Mouse (Mus musculus): ENCODE measurements around the gene Bzw2. TPM values are rescaled to one million over a fixed set of nuclear protein-coding genes. Genes with fewer than 3 reads are reported as not detected.

Bzw2 gene
- polyA plus RNA-seq, 1 experiment from 2014 or later = 256 TPM

DNA sequence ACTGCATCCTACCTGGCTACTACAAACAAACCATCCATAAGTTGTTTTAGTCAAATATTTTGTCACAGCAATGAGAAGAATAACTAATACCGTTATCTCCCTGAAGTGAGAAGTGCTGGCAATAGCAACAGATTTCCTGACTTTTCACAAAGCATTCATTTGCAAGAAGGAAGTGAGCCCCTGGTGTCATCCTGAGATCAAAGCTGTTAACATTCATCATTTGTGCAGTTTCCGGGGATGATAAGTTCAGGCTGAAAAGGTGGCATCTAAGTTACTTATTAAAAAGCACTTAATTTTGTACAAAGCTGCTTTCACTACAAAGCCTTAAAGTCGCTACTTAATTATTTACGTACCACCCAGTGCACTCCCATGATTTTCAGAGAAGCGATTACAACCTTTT, 85.0 kb downstream of the Bzw2 start:
- Histone ChIP-seq H3K27me3 (ENCODE audit: control insufficient read depth, insufficient read depth, low read length) (no peaks in the 10 kb centered on the region), H3K27ac (ENCODE audit: low read depth, low read length) (no peak overlapping the region), H3K36me3 (ENCODE audit: control insufficient read depth, insufficient read depth, low read length) (no peaks in the 10 kb centered on the region), H3K4me1 (ENCODE audit: control insufficient read depth, insufficient read depth, low read length) (no peaks in the 10 kb centered on the region), H3K4me2 (replicated peaks; ENCODE audit: low read depth, low read length) (no peak overlapping the region), H3K9me3 (ENCODE audit: control insufficient read depth, low read length) (no peaks in the 10 kb centered on the region), H3K4me3 (ENCODE audit: low read length) (no peak overlapping the region), H3K9ac (ENCODE audit: low read depth, low read length) (no peak overlapping the region)
- no peak for ATAC-seq (ENCODE audit: low FRiP score, low TSS enrichment)
- 20% methylated on average over 5 of the region's 5 CpGs for whole genome bisulfite sequencing

DNA sequence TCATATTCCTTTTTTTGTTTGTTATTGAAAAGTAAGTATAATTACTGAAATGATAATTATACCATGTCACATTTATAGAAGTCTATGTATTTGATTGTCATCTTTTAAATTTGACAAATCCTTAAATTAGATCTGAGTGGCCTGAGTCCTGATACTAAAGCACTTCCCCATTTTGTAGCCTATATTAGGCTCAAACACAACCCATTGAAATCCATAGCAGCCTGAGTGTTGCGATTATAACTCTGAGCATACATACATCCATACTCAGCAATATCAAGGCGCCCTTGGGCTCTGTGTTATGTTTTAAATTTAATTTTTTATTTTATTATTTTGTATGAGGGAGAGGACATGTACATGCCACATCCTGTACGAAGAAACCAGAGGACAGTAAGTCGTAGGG, 87.6 kb downstream of the Bzw2 start:
- H3K4me2 ChIP-seq (replicated peaks; ENCODE audit: low read depth, low read length) = no peak overlapping the region
- H3K27me3 ChIP-seq (ENCODE audit: control insufficient read depth, insufficient read depth, low read length) = no peaks in the 10 kb centered on the region
- H3K4me1 ChIP-seq (ENCODE audit: control insufficient read depth, insufficient read depth, low read length) = no peaks in the 10 kb centered on the region
- no peak overlapping the region for H3K27ac ChIP-seq (ENCODE audit: low read depth, low read length)
- 86% methylated on average over 4 of the region's 4 CpGs for WGBS
- H3K9ac ChIP-seq (ENCODE audit: low read depth, low read length) = no peak overlapping the region
- no peaks in the 10 kb centered on the region for H3K9me3 ChIP-seq (ENCODE audit: control insufficient read depth, low read length)
- H3K36me3 ChIP-seq (ENCODE audit: control insufficient read depth, insufficient read depth, low read length) = no peaks in the 10 kb centered on the region
- no peak for ATAC-seq (ENCODE audit: low FRiP score, low TSS enrichment)
- H3K4me3 ChIP-seq (ENCODE audit: low read length) = no peak overlapping the region

- Histone ChIP-seq H3K9me3 (ENCODE audit: control insufficient read depth, low read length) (no peaks in the 10 kb centered on the region), H3K36me3 (ENCODE audit: control insufficient read depth, insufficient read depth, low read length) (no peaks in the 10 kb centered on the region), H3K9ac (ENCODE audit: low read depth, low read length) (no peak overlapping the region), H3K4me3 (ENCODE audit: low read length) (no peak overlapping the region), H3K4me1 (ENCODE audit: control insufficient read depth, insufficient read depth, low read length) (no peaks in the 10 kb centered on the region), H3K27ac (ENCODE audit: low read depth, low read length) (no peak overlapping the region), H3K4me2 (replicated peaks; ENCODE audit: low read depth, low read length) (no peak overlapping the region), H3K27me3 (ENCODE audit: control insufficient read depth, insufficient read depth, low read length) (no peaks in the 10 kb centered on the region)
- WGBS = 89% methylated on average over 2 of the region's 2 CpGs
- no peak for ATAC-seq (ENCODE audit: low FRiP score, low TSS enrichment)
Measured at GRCm38 (mm10) chr12:36067538-36067937, 90.3 kb downstream of the Bzw2 start.

DNA sequence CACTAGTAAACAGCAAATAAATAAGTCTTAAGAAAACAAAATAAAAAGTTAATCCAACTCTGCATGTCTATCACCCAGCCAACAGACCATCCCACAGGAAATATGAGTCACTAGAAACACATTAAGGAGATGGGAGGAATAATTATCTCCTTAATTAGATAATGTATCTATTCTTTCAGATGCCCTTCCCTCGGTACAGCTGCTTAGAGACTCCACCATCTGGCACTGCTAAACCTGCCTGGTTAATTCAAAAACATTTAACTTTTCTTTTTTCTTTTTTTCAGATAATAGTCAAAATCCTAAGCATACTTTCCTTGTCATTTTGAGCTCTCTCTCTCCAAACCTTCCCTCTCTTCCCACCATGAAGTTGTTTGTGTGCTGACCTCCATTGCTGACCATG, 92.0 kb downstream of the Bzw2 start:
- Histone ChIP-seq H3K27ac (ENCODE audit: low read depth, low read length) (no peak overlapping the region), H3K4me2 (replicated peaks; ENCODE audit: low read depth, low read length) (no peak overlapping the region), H3K27me3 (ENCODE audit: control insufficient read depth, insufficient read depth, low read length) (no peaks in the 10 kb centered on the region), H3K9me3 (ENCODE audit: control insufficient read depth, low read length) (no peaks in the 10 kb centered on the region), H3K4me3 (ENCODE audit: low read length) (no peak overlapping the region), H3K4me1 (ENCODE audit: control insufficient read depth, insufficient read depth, low read length) (no peaks in the 10 kb centered on the region), H3K36me3 (ENCODE audit: control insufficient read depth, insufficient read depth, low read length) (no peaks in the 10 kb centered on the region), H3K9ac (ENCODE audit: low read depth, low read length) (no peak overlapping the region)
- ATAC-seq (ENCODE audit: low FRiP score, low TSS enrichment) = no peak
- WGBS = 88% methylated on average over 1 of the region's 1 CpGs

DNA sequence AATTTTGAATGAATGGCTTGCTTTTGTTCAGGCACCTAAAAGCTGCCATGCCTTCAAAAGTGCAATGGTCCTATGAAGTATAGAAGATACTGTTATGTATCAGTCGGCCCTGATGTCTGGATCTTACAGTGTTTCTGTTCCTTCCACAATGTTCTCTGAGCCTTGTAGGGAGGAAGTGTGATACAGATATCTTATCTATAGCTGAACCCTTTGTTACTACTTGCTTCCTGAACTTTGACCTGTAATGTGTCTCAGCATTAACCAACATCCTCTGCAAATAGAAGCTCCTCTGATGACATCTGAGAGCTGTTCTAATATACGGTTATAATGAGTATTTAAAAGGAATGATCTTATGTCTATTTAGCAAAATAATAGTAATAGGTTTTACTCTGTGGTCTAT, 100.2 kb downstream of the Bzw2 start:
- Histone ChIP-seq H3K27me3 (ENCODE audit: control insufficient read depth, insufficient read depth, low read length) (no peaks in the 10 kb centered on the region), H3K9ac (ENCODE audit: low read depth, low read length) (no peak overlapping the region), H3K36me3 (ENCODE audit: control insufficient read depth, insufficient read depth, low read length) (no peaks in the 10 kb centered on the region), H3K4me2 (replicated peaks; ENCODE audit: low read depth, low read length) (no peak overlapping the region), H3K4me3 (ENCODE audit: low read length) (no peak overlapping the region), H3K9me3 (ENCODE audit: control insufficient read depth, low read length) (no peaks in the 10 kb centered on the region), H3K27ac (ENCODE audit: low read depth, low read length) (no peak overlapping the region), H3K4me1 (ENCODE audit: control insufficient read depth, insufficient read depth, low read length) (no peaks in the 10 kb centered on the region)
- ATAC-seq (ENCODE audit: low FRiP score, low TSS enrichment) = no peak
- WGBS = 80% methylated on average over 2 of the region's 2 CpGs

GRCm38 (mm10) chr12:36050276-36050675, 107.6 kb downstream of the Bzw2 start:
- Histone ChIP-seq H3K4me2 (replicated peaks; ENCODE audit: low read depth, low read length) (no peak overlapping the region), H3K27me3 (ENCODE audit: control insufficient read depth, insufficient read depth, low read length) (no peaks in the 10 kb centered on the region), H3K4me1 (ENCODE audit: control insufficient read depth, insufficient read depth, low read length) (no peaks in the 10 kb centered on the region), H3K27ac (ENCODE audit: low read depth, low read length) (no peak overlapping the region), H3K4me3 (ENCODE audit: low read length) (no peak overlapping the region), H3K9ac (ENCODE audit: low read depth, low read length) (no peak overlapping the region), H3K36me3 (ENCODE audit: control insufficient read depth, insufficient read depth, low read length) (no peaks in the 10 kb centered on the region), H3K9me3 (ENCODE audit: control insufficient read depth, low read length) (no peaks in the 10 kb centered on the region)
- ATAC-seq (ENCODE audit: low FRiP score, low TSS enrichment) = no peak
- 84% methylated on average over 1 of the region's 1 CpGs for WGBS

DNA sequence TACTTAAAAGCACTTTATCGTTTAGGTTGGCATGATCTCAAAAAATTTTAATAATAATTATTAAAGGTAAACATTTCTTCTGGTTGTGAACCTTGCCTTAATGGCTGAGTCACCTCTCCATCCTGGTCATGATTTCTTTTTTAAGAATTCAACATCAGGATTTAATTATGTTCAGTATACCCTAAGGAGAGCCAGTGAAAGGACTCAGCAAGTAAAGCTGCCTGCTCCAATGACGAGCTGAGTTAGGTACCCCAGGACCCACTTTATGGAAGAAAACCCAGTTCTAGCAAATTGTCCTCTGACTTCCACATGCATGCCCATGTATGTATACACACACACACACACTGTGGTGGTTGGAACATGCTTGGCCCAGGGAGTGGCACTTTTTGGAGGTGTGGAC, 110.3 kb downstream of the Bzw2 start:
- no peak for ATAC-seq (ENCODE audit: low FRiP score, low TSS enrichment)
- no peak overlapping the region for H3K4me3 ChIP-seq (ENCODE audit: low read length)
- 81% methylated on average over 2 of the region's 2 CpGs for WGBS

GRCm38 (mm10) chr12:36046196-36046595, 111.7 kb downstream of the Bzw2 start:
- H3K4me3 ChIP-seq (ENCODE audit: low read length) = no peak overlapping the region

More for the DNA sequence above, 110.3 kb downstream of the Bzw2 start:
- H3K36me3 ChIP-seq (ENCODE audit: control insufficient read depth, insufficient read depth, low read length) = no peaks in the 10 kb centered on the region
- no peak overlapping the region for H3K4me2 ChIP-seq (replicated peaks; ENCODE audit: low read depth, low read length)
- H3K9me3 ChIP-seq (ENCODE audit: control insufficient read depth, low read length) = no peaks in the 10 kb centered on the region
- H3K27ac ChIP-seq (ENCODE audit: low read depth, low read length) = no peak overlapping the region
- no peaks in the 10 kb centered on the region for H3K27me3 ChIP-seq (ENCODE audit: control insufficient read depth, insufficient read depth, low read length)
- H3K9ac ChIP-seq (ENCODE audit: low read depth, low read length) = no peak overlapping the region
- no peaks in the 10 kb centered on the region for H3K4me1 ChIP-seq (ENCODE audit: control insufficient read depth, insufficient read depth, low read length)

GRCm38 (mm10) chr12:36044691-36045090, 113.2 kb downstream of the Bzw2 start:
- Histone ChIP-seq H3K9ac (ENCODE audit: low read depth, low read length) (no peak overlapping the region), H3K4me1 (ENCODE audit: control insufficient read depth, insufficient read depth, low read length) (no peaks in the 10 kb centered on the region), H3K27ac (ENCODE audit: low read depth, low read length) (no peak overlapping the region), H3K4me2 (replicated peaks; ENCODE audit: low read depth, low read length) (no peak overlapping the region), H3K27me3 (ENCODE audit: control insufficient read depth, insufficient read depth, low read length) (no peaks in the 10 kb centered on the region), H3K9me3 (ENCODE audit: control insufficient read depth, low read length) (no peaks in the 10 kb centered on the region), H3K4me3 (ENCODE audit: low read length) (no peak overlapping the region), H3K36me3 (ENCODE audit: control insufficient read depth, insufficient read depth, low read length) (no peaks in the 10 kb centered on the region)
- no peak for ATAC-seq (ENCODE audit: low FRiP score, low TSS enrichment)
- 88% methylated on average over 2 of the region's 2 CpGs for WGBS

More at GRCm38 (mm10) chr12:36046196-36046595, 111.7 kb downstream of the Bzw2 start:
- H3K4me2 ChIP-seq (replicated peaks; ENCODE audit: low read depth, low read length) = no peak overlapping the region
- H3K36me3 ChIP-seq (ENCODE audit: control insufficient read depth, insufficient read depth, low read length) = no peaks in the 10 kb centered on the region
- H3K27me3 ChIP-seq (ENCODE audit: control insufficient read depth, insufficient read depth, low read length) = no peaks in the 10 kb centered on the region
- no peak overlapping the region for H3K27ac ChIP-seq (ENCODE audit: low read depth, low read length)
- H3K9me3 ChIP-seq (ENCODE audit: control insufficient read depth, low read length) = no peaks in the 10 kb centered on the region
- WGBS = 37% methylated on average over 5 of the region's 5 CpGs
- H3K9ac ChIP-seq (ENCODE audit: low read depth, low read length) = no peak overlapping the region
- no peaks in the 10 kb centered on the region for H3K4me1 ChIP-seq (ENCODE audit: control insufficient read depth, insufficient read depth, low read length)
- ATAC-seq (ENCODE audit: low FRiP score, low TSS enrichment) = no peak
